Mouse (Mus musculus): ENCODE measurements around the gene Itga7. TPM values are rescaled to one million over a fixed set of nuclear protein-coding genes. Genes with fewer than 3 reads are reported as not detected.

The Itga7 gene
- polyA plus RNA-seq, 1 experiment = 14.5 TPM

DNA sequence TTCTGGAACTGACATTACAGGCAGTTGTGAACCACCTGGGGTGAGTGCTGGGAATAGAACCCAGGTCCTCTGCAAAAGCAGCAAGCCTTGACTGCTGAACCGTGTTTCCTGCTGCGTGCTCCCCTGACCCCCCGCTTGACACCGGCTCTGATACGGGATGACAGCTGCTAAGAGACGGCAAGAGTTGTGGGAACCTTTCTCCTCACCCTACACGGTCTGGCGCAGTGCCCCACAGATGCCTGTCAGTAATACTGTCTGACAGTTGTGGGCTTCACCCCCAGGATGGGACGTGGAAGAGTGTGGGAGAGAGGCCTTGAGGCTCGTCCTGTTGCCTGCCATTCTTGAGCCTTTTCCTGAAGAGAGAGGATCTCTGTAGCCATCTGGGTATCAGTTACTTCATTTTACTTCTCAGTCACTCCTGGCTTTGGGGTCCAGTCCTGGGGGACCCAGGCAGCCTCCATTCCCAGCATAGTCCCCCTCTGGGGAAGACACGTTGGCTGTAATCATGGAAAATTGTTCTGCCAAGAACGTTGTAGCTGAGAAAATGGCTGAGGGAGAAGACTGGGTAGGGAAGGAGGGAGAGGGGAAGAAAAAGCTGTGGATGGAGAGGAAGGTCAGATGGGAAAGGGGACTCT is 4.3 kb downstream of the Itga7 start:
- H3K27me3 ChIP-seq (ENCODE audit: control insufficient read depth, insufficient read depth, low read length) = peaks cover 13% of the 10 kb centered on the region

DNA sequence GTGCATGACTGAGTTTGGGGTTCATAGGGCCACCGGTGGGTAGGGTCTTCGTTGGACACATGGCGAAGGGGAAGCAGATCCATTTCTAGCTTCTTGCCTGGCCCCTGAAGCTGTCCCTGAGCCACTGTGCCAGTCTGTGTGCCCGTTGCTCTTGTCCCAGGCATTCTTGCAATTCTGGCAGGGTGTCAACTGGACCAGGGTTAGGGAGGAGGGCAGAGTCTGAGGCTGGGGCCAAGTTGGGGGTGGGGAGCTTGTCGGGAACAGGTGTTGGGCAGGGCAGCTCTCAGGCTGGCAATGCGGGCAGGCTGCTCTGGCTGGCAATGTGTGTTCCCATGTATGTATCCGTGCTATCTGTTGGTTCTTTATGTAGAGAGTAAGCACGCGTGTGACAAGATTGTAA is 4.8 kb downstream of the Itga7 start:
- no peak for TF ChIP-seq CTCF (IDR thresholded peaks at IDR 0.05; ENCODE audit: borderline replicate concordance, control insufficient read depth, extremely low read depth, insufficient read depth, low read length, poor library complexity)
- no peak for TF ChIP-seq POLR2A (IDR thresholded peaks at IDR 0.05; ENCODE audit: control insufficient read depth, extremely low read depth, insufficient read depth, low read length, poor library complexity)
- Histone ChIP-seq H3K27ac (ENCODE audit: control insufficient read depth, insufficient read depth, low read length) (no peak overlapping the region), H3K27me3 (ENCODE audit: control insufficient read depth, insufficient read depth, low read length) (peaks cover 12% of the 10 kb centered on the region), H3K36me3 (ENCODE audit: control insufficient read depth, insufficient read depth, low read length) (no peaks in the 10 kb centered on the region), H3K4me3 (ENCODE audit: control insufficient read depth, insufficient read depth, low read length) (no peak overlapping the region), H3K4me1 (replicated peaks; ENCODE audit: control insufficient read depth, insufficient read depth, low read length) (peaks cover 6% of the 10 kb centered on the region)
- 85% methylated on average over 9 of the region's 9 CpGs for WGBS
- no peak for DNase-seq

More for the DNA sequence above, 4.3 kb downstream of the Itga7 start:
- DNase-seq = no peak
- 81% methylated on average over 12 of the region's 12 CpGs for WGBS
- H3K4me1 ChIP-seq (replicated peaks; ENCODE audit: control insufficient read depth, insufficient read depth, low read length) = peaks cover 6% of the 10 kb centered on the region
- H3K27ac ChIP-seq (ENCODE audit: control insufficient read depth, insufficient read depth, low read length) = no peak overlapping the region
- TF ChIP-seq POLR2A (IDR thresholded peaks at IDR 0.05; ENCODE audit: control insufficient read depth, extremely low read depth, insufficient read depth, low read length, poor library complexity) = no peak
- H3K36me3 ChIP-seq (ENCODE audit: control insufficient read depth, insufficient read depth, low read length) = no peaks in the 10 kb centered on the region
- H3K4me3 ChIP-seq (ENCODE audit: control insufficient read depth, insufficient read depth, low read length) = no peak overlapping the region

DNA sequence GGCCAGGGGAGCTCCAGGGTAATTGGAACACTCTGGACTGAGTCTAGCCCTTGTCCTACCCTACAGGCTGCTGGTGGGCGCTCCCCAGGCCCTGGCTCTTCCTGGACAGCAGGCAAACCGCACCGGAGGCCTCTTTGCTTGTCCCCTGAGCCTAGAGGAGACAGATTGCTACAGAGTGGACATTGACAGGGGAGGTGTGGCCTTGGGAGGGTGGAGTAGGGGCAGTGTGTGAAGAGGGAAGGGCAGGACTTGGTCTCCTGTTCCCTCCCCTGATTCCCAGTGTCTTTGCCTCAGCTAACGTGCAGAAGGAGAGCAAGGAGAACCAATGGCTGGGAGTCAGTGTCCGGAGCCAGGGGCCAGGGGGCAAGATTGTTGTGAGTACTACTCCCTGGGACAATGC is 5.4 kb downstream of the Itga7 start:
- WGBS = 81% methylated on average over 5 of the region's 5 CpGs
- Histone ChIP-seq H3K36me3 (ENCODE audit: control insufficient read depth, insufficient read depth, low read length) (no peaks in the 10 kb centered on the region), H3K4me1 (replicated peaks; ENCODE audit: control insufficient read depth, insufficient read depth, low read length) (peaks cover 2% of the 10 kb centered on the region; the same call in 1 of the 2 replicates), H3K27ac (ENCODE audit: control insufficient read depth, insufficient read depth, low read length) (no peak overlapping the region), H3K27me3 (ENCODE audit: control insufficient read depth, insufficient read depth, low read length) (peaks cover 7% of the 10 kb centered on the region), H3K4me3 (ENCODE audit: control insufficient read depth, insufficient read depth, low read length) (no peak overlapping the region)
- TF ChIP-seq CTCF (IDR thresholded peaks at IDR 0.05; ENCODE audit: borderline replicate concordance, control insufficient read depth, extremely low read depth, insufficient read depth, low read length, poor library complexity) = no peak
- DNase-seq = no peak

DNA sequence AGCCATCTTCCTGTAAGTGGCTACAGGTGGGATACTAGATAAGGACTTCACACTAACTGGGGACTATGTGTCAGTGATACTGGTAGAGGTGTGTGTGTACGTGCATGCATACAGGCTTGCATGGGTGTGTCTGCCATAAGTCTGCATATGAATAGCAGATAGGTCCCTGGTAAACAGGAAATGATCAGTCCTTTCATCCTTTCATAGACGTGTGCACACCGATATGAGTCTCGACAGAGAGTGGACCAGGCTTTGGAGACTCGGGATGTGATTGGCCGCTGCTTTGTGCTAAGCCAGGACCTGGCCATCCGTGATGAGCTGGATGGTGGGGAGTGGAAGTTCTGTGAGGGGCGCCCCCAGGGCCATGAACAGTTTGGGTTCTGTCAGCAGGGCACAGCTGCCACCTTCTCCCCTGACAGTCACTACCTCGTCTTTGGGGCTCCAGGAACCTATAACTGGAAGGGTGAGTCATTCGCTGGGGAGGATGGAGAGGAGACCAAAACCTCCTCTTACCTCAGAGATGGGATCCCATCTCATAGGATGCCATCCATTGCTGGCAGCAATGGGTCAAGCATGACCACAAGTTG is 7.0 kb downstream of the Itga7 start:
- no peak for DNase-seq
- Histone ChIP-seq H3K4me1 (replicated peaks; ENCODE audit: control insufficient read depth, insufficient read depth, low read length) (no peaks in the 10 kb centered on the region), H3K27ac (ENCODE audit: control insufficient read depth, insufficient read depth, low read length) (no peak overlapping the region), H3K4me3 (ENCODE audit: control insufficient read depth, insufficient read depth, low read length) (no peak overlapping the region), H3K27me3 (ENCODE audit: control insufficient read depth, insufficient read depth, low read length) (no peaks in the 10 kb centered on the region; the same call in 1 of the 2 replicates), H3K36me3 (ENCODE audit: control insufficient read depth, insufficient read depth, low read length) (no peaks in the 10 kb centered on the region)
- no peak for TF ChIP-seq POLR2A (IDR thresholded peaks at IDR 0.05; ENCODE audit: control insufficient read depth, extremely low read depth, insufficient read depth, low read length, poor library complexity)
- TF ChIP-seq CTCF (IDR thresholded peaks at IDR 0.05; ENCODE audit: borderline replicate concordance, control insufficient read depth, extremely low read depth, insufficient read depth, low read length, poor library complexity) = no peak
- WGBS = 80% methylated on average over 10 of the region's 10 CpGs

DNA sequence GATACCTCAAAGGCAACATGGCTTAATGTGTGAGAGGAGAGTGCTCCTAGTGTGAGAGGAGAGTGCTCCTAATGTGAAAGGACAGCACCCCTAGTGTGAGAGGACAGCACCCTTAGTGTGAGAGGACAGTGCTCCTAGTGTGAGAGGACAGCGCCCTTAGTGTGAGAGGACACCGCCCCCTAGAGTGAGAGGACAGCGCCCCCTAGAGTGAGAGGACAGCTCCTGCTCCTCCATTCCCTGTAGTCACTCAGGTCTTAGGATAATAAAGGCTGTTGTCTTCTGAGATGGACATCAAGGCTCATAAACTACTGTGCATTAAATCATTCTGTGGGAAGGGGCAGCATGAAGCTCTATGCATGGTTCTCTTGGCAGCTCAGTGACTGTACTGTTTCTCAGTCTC is 12.1 kb downstream of the Itga7 start:
- H3K36me3 ChIP-seq (ENCODE audit: control insufficient read depth, insufficient read depth, low read length) = no peaks in the 10 kb centered on the region
- WGBS = 35% methylated on average over 3 of the region's 3 CpGs
- H3K27me3 ChIP-seq (ENCODE audit: control insufficient read depth, insufficient read depth, low read length) = no peaks in the 10 kb centered on the region
- peak; percentile 35; the same call in 1 of the 2 replicates for TF ChIP-seq CTCF (IDR thresholded peaks at IDR 0.05; ENCODE audit: borderline replicate concordance, control insufficient read depth, extremely low read depth, insufficient read depth, low read length, poor library complexity)
- no peak for TF ChIP-seq POLR2A (IDR thresholded peaks at IDR 0.05; ENCODE audit: control insufficient read depth, extremely low read depth, insufficient read depth, low read length, poor library complexity)
- DNase-seq = peak; percentile 18
- H3K4me1 ChIP-seq (replicated peaks; ENCODE audit: control insufficient read depth, insufficient read depth, low read length) = no peaks in the 10 kb centered on the region
- no peak overlapping the region for H3K27ac ChIP-seq (ENCODE audit: control insufficient read depth, insufficient read depth, low read length)
- H3K4me3 ChIP-seq (ENCODE audit: control insufficient read depth, insufficient read depth, low read length) = no peak overlapping the region

DNA sequence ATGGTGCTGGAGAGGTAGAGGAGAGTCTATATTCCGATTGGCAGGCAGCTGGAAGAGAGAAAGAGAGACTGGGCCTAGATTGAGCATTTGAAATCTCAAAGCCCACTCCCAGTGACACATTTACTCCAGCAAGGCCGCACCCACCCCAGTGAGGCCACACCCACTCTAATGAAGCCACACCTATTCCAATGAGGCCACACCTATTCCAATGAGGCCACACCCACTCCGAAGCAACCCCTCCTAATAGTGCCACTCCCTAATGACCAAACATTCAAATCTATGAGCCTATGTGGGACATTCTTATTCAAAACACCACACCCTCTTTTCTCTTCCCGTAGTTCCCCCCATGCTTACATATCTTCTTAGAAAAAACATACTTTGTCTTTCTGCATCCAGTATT is 13.9 kb downstream of the Itga7 start:
- Histone ChIP-seq H3K36me3 (ENCODE audit: control insufficient read depth, insufficient read depth, low read length) (no peaks in the 10 kb centered on the region), H3K4me3 (ENCODE audit: control insufficient read depth, insufficient read depth, low read length) (no peak overlapping the region), H3K27ac (ENCODE audit: control insufficient read depth, insufficient read depth, low read length) (no peak overlapping the region), H3K27me3 (ENCODE audit: control insufficient read depth, insufficient read depth, low read length) (no peaks in the 10 kb centered on the region), H3K4me1 (replicated peaks; ENCODE audit: control insufficient read depth, insufficient read depth, low read length) (no peaks in the 10 kb centered on the region)
- no peak for TF ChIP-seq CTCF (IDR thresholded peaks at IDR 0.05; ENCODE audit: borderline replicate concordance, control insufficient read depth, extremely low read depth, insufficient read depth, low read length, poor library complexity)
- no peak for TF ChIP-seq POLR2A (IDR thresholded peaks at IDR 0.05; ENCODE audit: control insufficient read depth, extremely low read depth, insufficient read depth, low read length, poor library complexity)
- no peak for DNase-seq
- 93% methylated on average over 4 of the region's 4 CpGs for WGBS
